Mouse (Mus musculus): ENCODE measurements around the gene Igf2bp3. TPM values are rescaled to one million over a fixed set of nuclear protein-coding genes. Genes with fewer than 3 reads are reported as not detected.

Igf2bp3 gene
- total RNA-seq, 2 experiments from 2014 or later: 0.27 TPM; not detected in 1

DNA sequence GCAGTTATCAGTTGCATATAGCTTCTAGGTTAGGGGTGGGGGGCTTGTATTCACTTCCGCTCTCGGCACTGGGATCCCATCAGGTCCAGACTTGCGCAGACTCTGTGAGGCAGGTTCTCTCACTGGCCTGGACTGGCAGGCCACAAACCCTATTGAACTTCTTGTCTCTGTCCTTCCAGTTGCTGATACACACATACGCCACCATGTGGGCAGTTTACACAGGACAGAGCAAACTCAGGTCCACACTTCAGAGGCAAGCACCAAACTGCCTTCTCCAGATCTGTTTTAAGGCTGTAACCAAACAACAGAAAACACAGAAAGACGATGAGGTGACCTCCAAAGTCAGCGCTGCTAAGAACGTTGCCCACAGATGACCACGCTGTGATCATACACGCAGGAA, 72.3 kb downstream of the Igf2bp3 start:
- DNase-seq (ENCODE audit: extremely low spot score in 1 of 2, low spot score in 1 of 2): peak in 1 of 2 experiments; percentile 8

DNA sequence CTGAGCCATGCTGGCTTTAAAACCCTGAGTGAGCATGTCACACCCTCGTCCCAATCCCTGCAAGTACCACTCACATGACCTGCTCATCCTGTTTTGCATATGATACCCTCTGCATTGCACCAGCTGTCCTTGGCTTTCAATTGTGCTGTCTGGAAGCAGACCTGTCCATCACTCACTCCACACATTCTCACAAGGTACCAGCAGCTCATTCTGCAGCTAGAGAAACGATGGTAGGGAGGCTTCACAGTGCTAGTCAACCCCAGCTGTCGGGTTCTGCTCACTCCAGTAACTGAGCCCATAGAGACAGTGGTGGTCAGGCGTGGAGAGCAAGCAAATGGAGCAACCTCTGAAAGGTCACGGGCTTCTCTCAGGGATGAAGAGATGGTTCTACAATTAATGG, 73.6 kb downstream of the Igf2bp3 start:
- DNase-seq (ENCODE audit: extremely low spot score in 1 of 2, low spot score in 1 of 2): no peak

GRCm38 (mm10) chr6:49138159-49139051, 76.4 kb downstream of the Igf2bp3 start:
- no peak for DNase-seq (ENCODE audit: extremely low spot score in 1 of 2, low spot score in 1 of 2)

- DNase-seq (ENCODE audit: extremely low spot score in 1 of 2, low spot score in 1 of 2): no peak
These were observed 78.0 kb downstream of the Igf2bp3 start for GRCm38 (mm10) chr6:49136739-49137138.

DNA sequence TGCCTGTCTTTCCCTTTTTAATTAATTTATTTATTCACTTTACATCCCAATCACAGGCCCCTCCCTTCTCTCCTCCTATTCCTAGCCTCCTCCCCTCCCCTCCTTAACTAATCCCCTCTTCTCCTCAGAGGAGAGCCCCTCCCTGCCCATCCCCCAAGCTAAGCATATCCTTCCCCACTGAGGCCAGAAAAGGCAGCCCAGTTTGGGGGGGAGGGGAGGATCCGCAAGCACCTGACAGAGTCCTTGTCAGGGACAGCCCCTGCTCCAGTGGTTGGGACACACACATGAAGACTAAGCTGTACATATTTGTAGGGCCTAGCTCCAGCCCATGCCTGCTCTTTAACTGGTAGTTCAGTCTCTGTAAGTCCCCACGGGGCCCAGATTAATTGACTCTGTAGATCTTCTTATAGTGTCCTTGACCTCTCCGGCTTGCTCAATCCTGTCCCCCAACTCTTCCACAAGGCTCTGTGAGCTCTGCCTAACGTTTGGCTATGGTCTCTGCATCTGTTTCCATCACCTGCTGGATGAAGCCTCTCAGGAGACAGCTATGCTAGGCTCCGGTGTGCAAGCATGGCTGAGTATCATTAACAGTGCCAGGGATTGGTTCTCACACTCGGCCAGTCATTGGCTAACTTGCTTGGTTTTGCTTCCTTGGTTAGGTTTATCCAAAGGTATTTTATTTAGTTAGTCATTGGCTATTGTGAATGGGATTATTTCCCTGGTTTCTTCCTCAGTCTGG, 82.2 kb downstream of the Igf2bp3 start:
- DNase-seq (ENCODE audit: extremely low spot score in 1 of 2, low spot score in 1 of 2): no peak

DNA sequence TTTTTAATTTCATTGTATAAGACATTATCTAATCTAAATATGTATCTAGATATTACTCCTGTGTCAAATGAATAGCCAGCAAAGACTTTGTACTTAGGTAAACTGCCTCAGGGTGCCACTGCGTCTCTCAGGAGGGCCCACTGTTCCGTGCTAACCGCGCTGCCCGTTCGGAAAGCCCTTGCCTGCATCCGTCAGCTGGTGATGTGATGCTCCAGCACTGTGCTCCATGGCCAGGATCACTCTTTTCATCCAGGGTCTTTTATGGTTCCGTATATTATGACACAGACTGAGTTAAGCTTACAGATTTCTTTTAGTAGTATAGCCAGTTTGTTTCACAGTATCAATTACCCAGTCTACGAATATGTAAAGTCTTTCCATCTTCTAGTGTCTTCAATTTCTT, 82.9 kb downstream of the Igf2bp3 start:
- no peak for DNase-seq (ENCODE audit: extremely low spot score in 1 of 2, low spot score in 1 of 2)

GRCm38 (mm10) chr6:49130328-49130727, 84.4 kb downstream of the Igf2bp3 start:
- DNase-seq (ENCODE audit: extremely low spot score in 1 of 2, low spot score in 1 of 2): no peak

- no peak for DNase-seq (ENCODE audit: extremely low spot score in 1 of 2, low spot score in 1 of 2)
These were observed 94.4 kb downstream of the Igf2bp3 start for GRCm38 (mm10) chr6:49120370-49120769.

DNA sequence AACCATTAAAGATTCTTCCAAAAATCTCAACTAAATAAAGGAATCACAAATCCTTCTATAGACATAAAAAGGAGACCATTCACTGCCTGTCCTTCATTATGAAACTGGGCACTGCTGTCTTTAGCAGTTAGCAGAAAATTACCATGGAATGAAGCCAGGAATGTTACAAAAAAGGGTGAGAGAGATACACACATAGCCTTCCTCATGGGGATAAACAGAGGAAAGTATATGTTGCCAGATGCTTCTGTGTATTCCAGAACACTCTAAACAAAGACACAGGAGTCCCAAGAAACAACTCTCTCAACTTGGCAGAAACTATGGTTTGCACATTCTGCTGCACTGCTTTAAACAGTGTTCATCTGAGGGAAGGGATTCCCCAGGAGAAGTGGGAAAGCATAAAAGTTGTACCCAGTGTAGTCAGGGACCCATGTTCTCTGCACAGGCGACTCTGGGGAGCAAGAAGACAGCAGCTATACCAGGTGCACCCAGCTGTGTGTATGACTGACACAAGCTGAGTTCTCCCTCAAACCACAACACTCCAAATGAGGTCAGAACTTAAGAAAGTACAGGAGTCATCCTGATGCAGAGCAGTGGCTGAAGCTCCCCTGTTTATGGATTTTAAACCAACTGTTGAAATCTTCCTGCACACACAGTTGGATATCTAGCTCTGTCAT, 95.2 kb downstream of the Igf2bp3 start:
- no peak for DNase-seq (ENCODE audit: extremely low spot score in 1 of 2, low spot score in 1 of 2)

GRCm38 (mm10) chr6:49118446-49118845, 96.3 kb downstream of the Igf2bp3 start:
- no peak for DNase-seq (ENCODE audit: extremely low spot score in 1 of 2, low spot score in 1 of 2)

DNA sequence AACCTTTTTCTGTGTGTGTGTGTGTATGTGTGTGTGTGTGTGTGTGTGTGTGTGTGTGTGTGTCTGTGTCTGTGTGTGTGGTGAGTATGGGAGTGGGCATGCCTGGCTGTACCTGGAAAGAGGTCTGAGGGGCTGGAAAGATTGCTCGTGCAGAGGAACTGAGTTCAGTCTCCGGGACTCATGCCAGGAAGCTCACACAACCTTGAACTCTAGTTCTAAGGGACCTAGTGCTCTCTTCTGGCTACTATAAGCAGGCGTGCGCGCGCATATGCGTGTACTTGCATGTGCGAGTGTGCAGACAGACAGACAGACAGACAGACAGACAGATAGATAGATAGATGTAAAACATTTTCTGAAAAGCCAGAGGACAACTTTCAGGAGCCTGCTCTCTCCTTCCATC, 98.5 kb downstream of the Igf2bp3 start:
- no peak for DNase-seq (ENCODE audit: extremely low spot score in 1 of 2, low spot score in 1 of 2)

- DNase-seq (ENCODE audit: extremely low spot score in 1 of 2, low spot score in 1 of 2): no peak
These were observed 99.2 kb downstream of the Igf2bp3 start for GRCm38 (mm10) chr6:49115550-49115949.

- DNase-seq (ENCODE audit: extremely low spot score in 1 of 2, low spot score in 1 of 2): no peak
These were observed 100.3 kb downstream of the Igf2bp3 start for GRCm38 (mm10) chr6:49114457-49114856.

DNA sequence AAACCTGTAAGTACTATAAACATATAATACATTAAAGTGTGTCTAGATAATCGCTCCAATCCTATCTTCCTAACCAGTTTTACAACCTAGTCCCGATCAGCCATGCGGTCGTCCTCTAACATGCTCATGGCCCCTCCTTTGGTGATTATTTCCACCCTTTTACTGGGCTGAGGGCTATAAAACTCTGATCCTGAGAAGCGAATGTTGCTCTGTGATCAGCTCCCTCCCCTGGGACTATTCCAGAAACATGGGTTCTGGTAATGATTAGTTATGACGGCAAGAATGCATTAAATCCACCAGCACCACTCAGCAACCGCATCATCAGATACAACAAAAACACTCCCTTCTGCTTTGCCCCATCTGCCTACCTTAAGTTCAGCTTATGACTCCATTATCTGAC, 100.9 kb downstream of the Igf2bp3 start:
- no peak for DNase-seq (ENCODE audit: extremely low spot score in 1 of 2, low spot score in 1 of 2)

DNA sequence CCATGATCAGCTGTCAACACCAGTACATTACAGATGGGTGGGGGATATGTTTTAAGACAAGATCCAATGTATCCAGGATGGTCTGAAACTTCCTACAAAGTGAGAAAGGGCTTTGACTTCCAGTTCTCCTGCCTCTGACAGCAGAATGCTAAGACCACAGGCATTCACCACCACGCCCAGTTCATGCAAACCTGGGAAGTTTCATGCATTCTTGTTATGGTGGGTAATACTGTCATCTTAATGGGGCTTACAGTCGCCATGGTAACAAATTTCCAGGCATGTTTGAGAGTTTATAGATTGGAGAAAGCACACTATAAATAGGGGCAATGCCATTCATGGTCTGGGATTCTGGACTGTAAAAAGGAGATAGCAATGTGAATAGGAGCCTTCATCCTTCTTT, 105.6 kb downstream of the Igf2bp3 start:
- no peak for DNase-seq (ENCODE audit: extremely low spot score in 1 of 2, low spot score in 1 of 2)

DNA sequence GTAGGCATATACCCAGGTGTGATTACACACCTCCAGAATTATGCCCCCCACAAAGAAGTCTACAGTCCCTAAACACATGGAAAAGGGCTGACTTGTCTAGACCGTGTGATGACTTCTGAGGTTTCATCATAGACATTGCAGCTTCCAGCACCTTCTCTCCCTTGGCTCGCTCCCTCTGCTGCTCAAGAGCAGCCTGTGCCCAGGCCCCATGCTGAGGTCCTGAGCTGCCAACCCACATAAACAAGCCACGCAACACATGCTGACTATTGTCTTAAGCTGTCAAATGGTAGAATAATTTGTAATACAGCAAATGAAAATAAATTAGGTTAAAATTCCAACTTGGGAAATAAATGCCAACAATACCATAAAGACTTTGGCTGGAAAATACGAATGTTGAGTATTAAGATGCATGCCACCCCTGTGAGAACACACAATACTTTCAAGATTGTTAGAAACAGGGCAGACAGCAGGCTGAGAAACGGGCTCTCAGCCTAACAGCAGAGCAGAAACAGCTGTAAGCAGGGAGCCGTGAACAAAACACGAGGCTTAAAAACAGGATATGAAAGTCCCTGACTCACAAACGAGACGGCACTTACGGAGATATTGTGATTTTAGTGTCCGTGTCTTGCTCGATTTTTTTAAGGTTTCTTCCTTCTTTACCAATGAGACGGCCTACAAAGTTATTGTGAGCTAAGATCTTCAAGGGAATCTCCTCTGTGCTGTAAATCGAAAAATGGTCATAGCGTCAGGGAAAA, 107.8 kb downstream of the Igf2bp3 start:
- DNase-seq (ENCODE audit: extremely low spot score in 1 of 2, low spot score in 1 of 2): no peak

DNA sequence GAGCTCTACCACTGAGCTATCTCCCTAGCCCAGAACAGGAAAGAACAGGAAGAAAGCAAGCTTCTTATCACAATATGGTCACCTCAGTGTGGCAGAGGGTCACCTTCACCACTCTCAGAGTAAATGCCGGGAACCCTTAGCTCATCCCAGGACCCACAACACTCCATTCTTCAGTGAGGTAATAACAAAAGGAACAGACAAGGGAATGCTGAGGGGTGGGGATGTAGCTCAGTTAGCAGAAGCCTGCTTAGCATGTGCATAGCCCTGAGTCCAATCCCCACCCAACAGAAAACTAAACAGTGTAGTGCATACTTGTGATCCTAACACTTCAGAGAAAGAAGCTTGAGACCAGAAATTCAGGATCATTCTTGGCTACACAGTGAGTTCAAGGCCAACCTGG, 115.7 kb downstream of the Igf2bp3 start:
- DNase-seq (ENCODE audit: extremely low spot score in 1 of 2, low spot score in 1 of 2): no peak

- no peak for DNase-seq (ENCODE audit: extremely low spot score in 1 of 2, low spot score in 1 of 2)
These were observed 117.1 kb downstream of the Igf2bp3 start for GRCm38 (mm10) chr6:49097596-49098110.

DNA sequence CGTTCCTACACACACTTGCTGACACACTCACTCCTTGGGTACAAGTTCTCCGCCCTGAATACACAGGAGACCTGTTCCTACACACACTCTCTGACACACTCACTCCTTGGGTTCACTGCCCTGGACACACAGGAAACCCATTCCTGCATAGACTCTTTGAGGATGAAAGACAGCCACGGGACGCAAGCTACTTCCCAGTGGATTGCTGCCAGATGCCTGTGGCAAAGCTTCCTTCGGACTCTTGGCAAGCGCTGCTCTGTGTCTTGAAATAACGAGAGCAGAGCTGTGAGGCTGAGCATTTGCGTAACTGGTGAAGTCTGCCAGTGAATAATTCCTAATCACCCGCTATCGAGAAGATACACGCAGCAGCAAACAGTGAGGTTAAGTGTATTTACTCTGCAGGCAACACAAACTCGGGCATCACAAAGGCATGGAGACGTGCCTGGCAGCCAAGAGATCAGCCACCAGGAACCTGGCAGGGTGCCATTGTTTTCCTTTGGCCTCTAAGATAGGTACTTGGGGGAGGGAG, 117.8 kb downstream of the Igf2bp3 start:
- peak; percentile 37 to 40 for DNase-seq (ENCODE audit: extremely low spot score in 1 of 2, low spot score in 1 of 2)

GRCm38 (mm10) chr6:49096421-49096820, 118.3 kb downstream of the Igf2bp3 start:
- no peak for DNase-seq (ENCODE audit: extremely low spot score in 1 of 2, low spot score in 1 of 2)

All from layer of hippocampus, postnatal 25 days (tissue).